10 mouse cellular contexts compared by ENCODE assay signal in genomic region chr5:66473599-66473998, GRCm38 (mm10).
A peak's percentile ranks its signal among the peaks of the same experiment; 100 is the strongest.
DNase-seq lines count a peak whose midpoint lies in the region; ATAC-seq and TF ChIP-seq lines count a peak whose summit lies in the region.
"Had no signal": no experiment of that assay in that cellular context is flagged by ENCODE, and none has a peak within 500 bp of the region (broad histone marks: within the 10 kb centered on the region; RNA-seq: fewer than 3 reads in every experiment).

No protein-coding gene starts in this region.

- 18% methylated on average over 12 of the region's 12 CpGs for WGBS in hindbrain, embryonic 13.5 days
- WGBS in midbrain, embryonic 16.5 days: 12% methylated on average over 12 of the region's 12 CpGs

- no peak overlapping the region for H3K9ac ChIP-seq in hindbrain, embryonic 13.5 days
- 0 out of 2 replicates have a peak overlapping the region, but pooled peaks have one; percentile 25 for H3K9ac ChIP-seq in midbrain, embryonic 16.5 days (ENCODE audit: low read depth, low read length)

- 0 out of 2 replicates have a peak, but pooled peaks have one; percentile 65 for ATAC-seq in hindbrain, embryonic 13.5 days (ENCODE audit: low FRiP score)
- peak; percentile 77 for ATAC-seq in midbrain, embryonic 16.5 days
- no peak for ATAC-seq in activated CD4-positive, CD25-positive, alpha-beta regulatory T cell, adult 4 months

- peak; percentile 29 for DNase-seq in embryo, embryonic 11 days
- no peak for DNase-seq in embryo, embryonic 9.5 days (ENCODE audit: extremely low spot score)
- DNase-seq in brain, embryonic 14.5 days (ENCODE audit: low read depth): peak; percentile 85
- DNase-seq in lung, postnatal 4 days: no peak
- DNase-seq in thymus, postnatal 36 days: no peak
- DNase-seq: liver; lung, postnatal 36 days had no signal

- no peak overlapping the region for H3K4me3 ChIP-seq in hindbrain, embryonic 13.5 days
- no peak overlapping the region; the same call in 1 of the 2 replicates for H3K4me3 ChIP-seq in midbrain, embryonic 16.5 days (ENCODE audit: low read depth, low read length)

- peak overlapping the region; percentile 79 for H3K27ac ChIP-seq in hindbrain, embryonic 13.5 days
- peak overlapping the region; percentile 69 for H3K27ac ChIP-seq in midbrain, embryonic 16.5 days (ENCODE audit: low read length)

- no peaks in the 10 kb centered on the region for H3K36me3 ChIP-seq in hindbrain, embryonic 13.5 days
- no peaks in the 10 kb centered on the region for H3K36me3 ChIP-seq in midbrain, embryonic 16.5 days (ENCODE audit: control insufficient read depth, insufficient read depth, low read length)

- TF ChIP-seq CTCF in brain, embryonic 14.5 days (IDR thresholded peaks at IDR 0.05; ENCODE audit: borderline replicate concordance, extremely low read depth, insufficient read depth, insufficient read length): no peak

- H3K4me1 ChIP-seq in hindbrain, embryonic 13.5 days (replicated peaks): peaks cover 19% of the 10 kb centered on the region
- peaks cover 12% of the 10 kb centered on the region for H3K4me1 ChIP-seq in midbrain, embryonic 16.5 days (ENCODE audit: control insufficient read depth, insufficient read depth, low read length)

- no peaks in the 10 kb centered on the region for H3K9me3 ChIP-seq in hindbrain, embryonic 13.5 days
- no peaks in the 10 kb centered on the region for H3K9me3 ChIP-seq in midbrain, embryonic 16.5 days (replicated peaks; ENCODE audit: control insufficient read depth, low read length, poor library complexity, severe bottlenecking)

- 0 out of 2 replicates have a peak overlapping the region, but pooled peaks have one; percentile 13 for H3K4me2 ChIP-seq in hindbrain, embryonic 13.5 days
- H3K4me2 ChIP-seq in midbrain, embryonic 16.5 days (ENCODE audit: low read length): peak overlapping the region; percentile 31

- no peaks in the 10 kb centered on the region for H3K27me3 ChIP-seq in hindbrain, embryonic 13.5 days
- no peaks in the 10 kb centered on the region for H3K27me3 ChIP-seq in midbrain, embryonic 16.5 days (ENCODE audit: control insufficient read depth, insufficient read depth, low read depth, low read length)

- no peak for TF ChIP-seq POLR2A in brain, embryonic 14.5 days (IDR thresholded peaks at IDR 0.05; ENCODE audit: borderline replicate concordance, extremely low read depth, insufficient read depth, insufficient read length, poor library complexity, severe bottlenecking)

Comparison
In these comparisons a context has a peak if more than half of its experiments do, and no peak if none do; other contexts are left out.
1. DNase-seq: peak in embryo, embryonic 11 days (single experiment) and brain, embryonic 14.5 days (single experiment); none in embryo, embryonic 9.5 days (single experiment), lung, postnatal 4 days (0 of 2) and thymus, postnatal 36 days (0 of 2).